ENCODE assay signal across 14 mouse cellular contexts in genomic region chr9:63923190-63923717, GRCm38 (mm10).
DNase-seq lines count a peak whose midpoint lies in the region; ATAC-seq and TF ChIP-seq lines count a peak whose summit lies in the region.
"Had no signal": no experiment of that assay in that cellular context is flagged by ENCODE, and none has a peak within 500 bp of the region (broad histone marks: within the 10 kb centered on the region; RNA-seq: fewer than 3 reads in every experiment).

No protein-coding gene starts in this region.

- H3K27me3 ChIP-seq in forebrain, embryonic 15.5 days: peaks cover 6% of the 10 kb centered on the region; the same call in 1 of the 2 replicates
- H3K27me3 ChIP-seq in forebrain, embryonic 10.5 days (ENCODE audit: poor library complexity, severe bottlenecking): peaks cover 37% of the 10 kb centered on the region
- no peaks in the 10 kb centered on the region for H3K27me3 ChIP-seq in kidney, embryonic 15.5 days
- no peaks in the 10 kb centered on the region for H3K27me3 ChIP-seq in kidney, embryonic 16.5 days (ENCODE audit: insufficient read depth, low read length)
- H3K27me3 ChIP-seq in midbrain, postnatal 0 days (ENCODE audit: insufficient read depth, low read length): peaks cover 3% of the 10 kb centered on the region; the same call in 1 of the 2 replicates
- H3K27me3 ChIP-seq in midbrain, embryonic 16.5 days (ENCODE audit: control insufficient read depth, insufficient read depth, low read depth, low read length): 0 out of 2 replicates have a peak, but pooled peaks cover 4% of the 10 kb centered on the region
- H3K27me3 ChIP-seq in stomach, postnatal 0 days (ENCODE audit: control insufficient read depth, insufficient read depth, low read length): no peaks in the 10 kb centered on the region

- peak; percentile 48 for ATAC-seq in forebrain, embryonic 15.5 days (replicated peaks)
- no peak for ATAC-seq in kidney, embryonic 15.5 days (replicated peaks; ENCODE audit: low FRiP score)
- no peak for ATAC-seq in kidney, embryonic 16.5 days (ENCODE audit: low FRiP score, low TSS enrichment)
- no peak for ATAC-seq in midbrain, postnatal 0 days (ENCODE audit: low FRiP score)
- ATAC-seq in midbrain, embryonic 16.5 days: no peak
- ATAC-seq in stomach, postnatal 0 days (ENCODE audit: low FRiP score, low TSS enrichment): no peak
- ATAC-seq: hindbrain, embryonic 16.5 days; liver, embryonic 12.5 days had no signal

- peaks cover 14% of the 10 kb centered on the region for H3K4me1 ChIP-seq in forebrain, embryonic 15.5 days
- peaks cover 21% of the 10 kb centered on the region for H3K4me1 ChIP-seq in forebrain, embryonic 10.5 days
- H3K4me1 ChIP-seq in kidney, embryonic 15.5 days: peaks cover 66% of the 10 kb centered on the region
- H3K4me1 ChIP-seq in kidney, embryonic 16.5 days (ENCODE audit: insufficient read depth, low read length): peaks cover 40% of the 10 kb centered on the region
- 0 out of 2 replicates have a peak, but pooled peaks cover 4% of the 10 kb centered on the region for H3K4me1 ChIP-seq in midbrain, postnatal 0 days (ENCODE audit: insufficient read depth, low read length)
- peaks cover 8% of the 10 kb centered on the region; the same call in 1 of the 2 replicates for H3K4me1 ChIP-seq in midbrain, embryonic 16.5 days (ENCODE audit: control insufficient read depth, insufficient read depth, low read length)
- peaks cover 6% of the 10 kb centered on the region for H3K4me1 ChIP-seq in stomach, postnatal 0 days (replicated peaks; ENCODE audit: control insufficient read depth, insufficient read depth)

- no peak for DNase-seq in forebrain, embryonic 10.5 days (ENCODE audit: extremely low spot score, low spot score)
- DNase-seq in midbrain, postnatal 0 days (ENCODE audit: low spot score): peak; percentile 30
- peak; percentile 13 for DNase-seq in stomach, postnatal 0 days (ENCODE audit: low spot score)
- DNase-seq in frontal cortex, postnatal 10 days (ENCODE audit: low spot score in 2 of 2): no peak
- DNase-seq: heart, adult 18-20 months; kidney, adult 9 months; thymus, postnatal 4 days had no signal

- no peak overlapping the region for H3K27ac ChIP-seq in forebrain, embryonic 15.5 days (replicated peaks)
- H3K27ac ChIP-seq in forebrain, embryonic 10.5 days: no peak overlapping the region
- H3K27ac ChIP-seq in kidney, embryonic 15.5 days: peak overlapping the region; percentile 23; the same call in 1 of the 2 replicates
- no peak overlapping the region for H3K27ac ChIP-seq in kidney, embryonic 16.5 days (ENCODE audit: low read length)
- no peak overlapping the region for H3K27ac ChIP-seq in midbrain, postnatal 0 days (ENCODE audit: low read depth, low read length)
- no peak overlapping the region for H3K27ac ChIP-seq in midbrain, embryonic 16.5 days (ENCODE audit: low read length)
- no peak overlapping the region for H3K27ac ChIP-seq in stomach, postnatal 0 days (replicated peaks)
- H3K27ac ChIP-seq: liver, embryonic 12.5 days had no signal

- H3K4me3 ChIP-seq in forebrain, embryonic 15.5 days: no peak overlapping the region
- no peak overlapping the region for H3K4me3 ChIP-seq in forebrain, embryonic 10.5 days
- no peak overlapping the region for H3K4me3 ChIP-seq in kidney, embryonic 15.5 days (replicated peaks)
- no peak overlapping the region for H3K4me3 ChIP-seq in kidney, embryonic 16.5 days (ENCODE audit: low read length)
- no peak overlapping the region for H3K4me3 ChIP-seq in midbrain, postnatal 0 days (ENCODE audit: low read depth, low read length)
- no peak overlapping the region for H3K4me3 ChIP-seq in midbrain, embryonic 16.5 days (ENCODE audit: low read depth, low read length)
- no peak overlapping the region for H3K4me3 ChIP-seq in stomach, postnatal 0 days (ENCODE audit: low read depth, low read length)
- H3K4me3 ChIP-seq: liver, embryonic 12.5 days; myocyte had no signal

- no peak overlapping the region for H3K9ac ChIP-seq in forebrain, embryonic 15.5 days (replicated peaks)
- H3K9ac ChIP-seq in kidney, embryonic 15.5 days: no peak overlapping the region
- no peak overlapping the region for H3K9ac ChIP-seq in kidney, embryonic 16.5 days (replicated peaks; ENCODE audit: low read length)
- H3K9ac ChIP-seq in midbrain, postnatal 0 days (replicated peaks; ENCODE audit: low read length, poor library complexity, severe bottlenecking): no peak overlapping the region
- H3K9ac ChIP-seq in midbrain, embryonic 16.5 days (ENCODE audit: low read depth, low read length): no peak overlapping the region
- H3K9ac ChIP-seq in stomach, postnatal 0 days (ENCODE audit: low read length): no peak overlapping the region
- H3K9ac ChIP-seq: liver, embryonic 12.5 days had no signal

- TF ChIP-seq EP300 in stomach, postnatal 0 days (optimal IDR thresholded peaks at IDR 0.05): no peak

- no peak overlapping the region for H3K4me2 ChIP-seq in forebrain, embryonic 15.5 days (replicated peaks)
- no peak overlapping the region for H3K4me2 ChIP-seq in kidney, embryonic 15.5 days
- no peak overlapping the region for H3K4me2 ChIP-seq in kidney, embryonic 16.5 days (replicated peaks; ENCODE audit: low read depth, low read length)
- H3K4me2 ChIP-seq in midbrain, postnatal 0 days (ENCODE audit: low read depth, low read length, poor library complexity, severe bottlenecking): no peak overlapping the region
- H3K4me2 ChIP-seq in midbrain, embryonic 16.5 days (ENCODE audit: low read length): no peak overlapping the region
- H3K4me2 ChIP-seq in stomach, postnatal 0 days (replicated peaks; ENCODE audit: low read depth): no peak overlapping the region
- H3K4me2 ChIP-seq: liver, embryonic 12.5 days had no signal

- H3K9me3 ChIP-seq in forebrain, embryonic 15.5 days: no peaks in the 10 kb centered on the region
- no peaks in the 10 kb centered on the region for H3K9me3 ChIP-seq in forebrain, embryonic 10.5 days
- H3K9me3 ChIP-seq in kidney, embryonic 15.5 days (replicated peaks): no peaks in the 10 kb centered on the region
- H3K9me3 ChIP-seq in kidney, embryonic 16.5 days (ENCODE audit: low read length): no peaks in the 10 kb centered on the region
- no peaks in the 10 kb centered on the region for H3K9me3 ChIP-seq in midbrain, postnatal 0 days (ENCODE audit: low read length)
- no peaks in the 10 kb centered on the region for H3K9me3 ChIP-seq in midbrain, embryonic 16.5 days (replicated peaks; ENCODE audit: control insufficient read depth, low read length, poor library complexity, severe bottlenecking)
- H3K9me3 ChIP-seq in stomach, postnatal 0 days (ENCODE audit: control insufficient read depth, low read length): no peaks in the 10 kb centered on the region
- H3K9me3 ChIP-seq: liver, embryonic 12.5 days had no signal

- no peaks in the 10 kb centered on the region for H3K36me3 ChIP-seq in forebrain, embryonic 15.5 days
- no peaks in the 10 kb centered on the region for H3K36me3 ChIP-seq in forebrain, embryonic 10.5 days (replicated peaks)
- H3K36me3 ChIP-seq in kidney, embryonic 15.5 days: no peaks in the 10 kb centered on the region
- H3K36me3 ChIP-seq in kidney, embryonic 16.5 days (ENCODE audit: insufficient read depth, low read length): no peaks in the 10 kb centered on the region
- no peaks in the 10 kb centered on the region for H3K36me3 ChIP-seq in midbrain, postnatal 0 days (ENCODE audit: insufficient read depth, low read length)
- no peaks in the 10 kb centered on the region for H3K36me3 ChIP-seq in midbrain, embryonic 16.5 days (ENCODE audit: control insufficient read depth, insufficient read depth, low read length)
- no peaks in the 10 kb centered on the region for H3K36me3 ChIP-seq in stomach, postnatal 0 days (ENCODE audit: control insufficient read depth, insufficient read depth, low read length)
- H3K36me3 ChIP-seq: liver, embryonic 12.5 days had no signal

- TF ChIP-seq CTCF in midbrain, postnatal 0 days (IDR thresholded peaks at IDR 0.05): no peak
- TF ChIP-seq CTCF in stomach, postnatal 0 days (IDR thresholded peaks at IDR 0.05; ENCODE audit: low read depth): no peak

- WGBS in forebrain, embryonic 15.5 days: 32% methylated on average over 9 of the region's 9 CpGs
- 85% methylated on average over 9 of the region's 9 CpGs for WGBS in forebrain, embryonic 10.5 days
- 60% methylated on average over 9 of the region's 9 CpGs for WGBS in kidney, embryonic 15.5 days
- 59% methylated on average over 9 of the region's 9 CpGs for WGBS in kidney, embryonic 16.5 days
- 38% methylated on average over 9 of the region's 9 CpGs for WGBS in midbrain, postnatal 0 days
- WGBS in midbrain, embryonic 16.5 days: 40% methylated on average over 9 of the region's 9 CpGs
- WGBS in stomach, postnatal 0 days: 38% methylated on average over 9 of the region's 9 CpGs

Comparison
In these comparisons a context has a peak if more than half of its experiments do, and no peak if none do; other contexts are left out.
1. DNase-seq: peak in midbrain, postnatal 0 days (single experiment) and stomach, postnatal 0 days (single experiment); none in forebrain, embryonic 10.5 days (single experiment) and frontal cortex, postnatal 10 days (0 of 2).